Mouse (Mus musculus): ENCODE results near the gene Wdr73. TPM values are rescaled to one million over a fixed set of nuclear protein-coding genes. Genes with fewer than 3 reads are reported as not detected.
A peak's percentile ranks its signal among the peaks of the same experiment; 100 is the strongest.
"Not testable (repeated sequence)": the region's sequence is repeated elsewhere in the genome, so short reads cannot be mapped to it uniquely, and the experiment has no call there.

Gene Wdr73
- 10.8 and 12.1 TPM in 2 replicates for polyA plus RNA-seq (2015; fragmentation: Nextera tagmentation; extraction: Ambion mirVana)

DNA sequence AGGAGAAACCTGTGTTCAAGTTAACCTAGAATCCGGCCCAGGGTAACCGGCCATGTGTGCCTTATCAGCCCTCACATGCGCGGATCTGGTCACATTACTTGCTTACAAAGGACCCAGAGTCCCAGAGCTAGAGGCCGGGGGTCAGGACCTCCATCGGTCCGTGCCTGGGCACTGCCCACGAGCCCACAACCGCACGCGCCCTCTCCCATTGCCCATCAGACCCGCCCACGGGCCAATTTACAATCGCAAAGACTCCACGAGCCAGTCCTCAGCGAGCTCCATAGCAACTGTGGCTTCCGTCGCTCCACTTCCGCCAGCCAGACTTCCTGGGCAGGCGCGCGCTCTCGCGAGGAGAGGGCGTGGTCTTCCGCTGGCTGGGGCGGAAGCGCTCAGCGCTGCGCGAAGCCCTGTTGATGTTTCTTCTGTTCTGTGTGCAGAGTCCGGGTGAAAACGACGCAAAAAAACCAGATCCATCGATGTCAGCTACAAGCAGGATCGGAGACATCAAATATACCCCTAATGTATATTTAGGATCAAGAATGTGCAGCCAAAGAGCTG lies at the start of gene Wdr73:
TSS of gene Wdr73 (minus strand) at position 326 of the 558 bp plus-strand sequence.
- ATAC-seq (ENCODE audit: low read depth) = peak; percentile 96
- WGBS (ENCODE audit: insufficient replicate concordance) = under 1% methylated on average over 36 of the region's 36 CpGs
- H3K4me2 ChIP-seq (ENCODE audit: low read depth, low read length) = peak within 1 kb of the TSS; percentile 94
- H3K27ac ChIP-seq (ENCODE audit: low read length) = peak within 1 kb of the TSS; percentile 91
- H3K36me3 ChIP-seq (ENCODE audit: control insufficient read depth, insufficient read depth) = peaks cover 5% of the 10 kb centered on the region
- no peaks in the 10 kb centered on the region for H3K27me3 ChIP-seq (ENCODE audit: control insufficient read depth, insufficient read depth, low read depth, low read length)
- peak within 1 kb of the TSS; percentile 77 for H3K9ac ChIP-seq (ENCODE audit: low read depth, low read length)
- H3K4me1 ChIP-seq (ENCODE audit: control insufficient read depth, low read depth, low read length) = peaks cover 19% of the 10 kb centered on the region
- H3K9me3 ChIP-seq (replicated peaks; ENCODE audit: control insufficient read depth, low read length) = no peaks in the 10 kb centered on the region
- peak within 1 kb of the TSS; percentile 91 for H3K4me3 ChIP-seq (ENCODE audit: low read depth, low read length)

DNA sequence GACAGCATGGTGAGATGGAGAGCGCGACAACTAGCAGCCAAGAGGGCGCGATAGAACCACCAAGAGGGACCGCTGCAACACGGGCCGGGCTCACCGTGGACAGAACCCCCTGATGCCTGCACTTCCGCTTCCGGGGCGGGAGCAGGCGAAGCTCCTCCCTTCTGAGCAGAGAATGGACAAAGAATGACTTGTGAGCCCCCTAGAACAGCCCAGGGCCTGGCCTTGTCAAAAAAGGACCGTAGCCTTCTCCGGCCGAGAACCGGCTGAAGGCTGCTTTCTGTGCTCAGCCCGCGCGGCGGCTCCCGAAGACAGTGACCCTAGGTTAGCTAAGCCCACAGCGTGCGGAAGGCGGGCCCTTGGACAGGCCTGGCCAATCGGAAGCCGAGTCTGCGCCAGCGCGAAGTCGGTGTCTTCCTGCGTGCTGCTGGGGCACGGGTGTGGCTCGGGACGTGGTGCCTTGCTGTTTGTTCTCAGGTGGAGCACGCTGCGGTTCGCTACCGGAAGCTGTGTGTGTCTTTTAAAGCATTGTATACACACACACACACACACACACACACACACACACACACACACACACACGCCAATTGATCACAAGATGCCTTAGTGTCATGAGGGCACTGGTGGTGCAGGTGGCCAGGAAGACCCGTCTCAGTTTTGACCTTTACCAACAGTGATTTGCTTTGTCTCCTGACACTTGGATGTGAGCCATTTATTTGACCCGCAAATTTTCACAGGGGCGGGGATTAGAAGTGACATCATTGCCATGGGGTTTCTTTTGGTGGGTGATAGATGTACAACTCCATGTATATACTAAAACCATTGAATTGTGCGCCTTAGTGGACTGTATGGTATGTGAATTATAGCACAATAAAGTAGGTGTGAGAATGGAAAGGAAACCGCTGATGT lies 46.6 kb upstream of the Wdr73 start, which contains the start of gene Sec11a:
TSS of gene Sec11a (minus strand) at position 336 of the 906 bp plus-strand sequence.
- Histone ChIP-seq H3K9ac (ENCODE audit: low read depth, low read length) (peak within 1 kb of the TSS; percentile 88), H3K27me3 (ENCODE audit: control insufficient read depth, insufficient read depth, low read depth, low read length) (no peaks in the 10 kb centered on the region), H3K9me3 (replicated peaks; ENCODE audit: control insufficient read depth, low read length) (no peaks in the 10 kb centered on the region), H3K4me2 (ENCODE audit: low read depth, low read length) (peak within 1 kb of the TSS; percentile 86), H3K4me3 (ENCODE audit: low read depth, low read length) (peak within 1 kb of the TSS; percentile 91), H3K4me1 (ENCODE audit: control insufficient read depth, low read depth, low read length) (peaks cover 22% of the 10 kb centered on the region), H3K36me3 (ENCODE audit: control insufficient read depth, insufficient read depth) (no peaks in the 10 kb centered on the region), H3K27ac (ENCODE audit: low read length) (peak within 1 kb of the TSS; percentile 77)
- peak; percentile 100 for ATAC-seq (ENCODE audit: low read depth)
- 2% methylated on average over 44 of the region's 44 CpGs for WGBS (ENCODE audit: insufficient replicate concordance)

DNA sequence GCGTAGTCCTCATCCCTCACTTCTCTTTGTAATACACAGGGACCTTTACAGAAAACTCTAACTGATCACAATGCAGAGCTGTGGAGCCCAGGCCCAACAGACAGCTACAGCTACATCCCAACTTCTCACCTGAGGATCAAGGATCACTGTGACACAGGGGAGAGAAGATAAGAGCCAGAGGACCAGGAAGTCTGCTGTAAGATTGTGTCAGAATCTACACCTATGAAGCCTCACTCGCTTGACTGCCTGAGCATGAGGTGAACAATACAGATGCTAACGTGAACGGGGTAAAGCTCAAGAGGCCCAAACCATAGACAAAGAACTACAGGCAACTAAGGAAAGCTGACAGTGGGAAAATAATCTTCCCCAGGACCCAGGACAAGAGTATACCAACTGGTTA lies 38.7 kb upstream of the Wdr73 start:
- WGBS (ENCODE audit: insufficient replicate concordance) = 78% methylated on average over 4 of the region's 4 CpGs
- Histone ChIP-seq H3K4me3 (ENCODE audit: low read depth, low read length) (no peak overlapping the region), H3K4me1 (ENCODE audit: control insufficient read depth, low read depth, low read length) (peaks cover 1% of the 10 kb centered on the region; the same call in 1 of the 2 replicates), H3K27ac (ENCODE audit: low read length) (no peak overlapping the region), H3K9ac (ENCODE audit: low read depth, low read length) (no peak overlapping the region), H3K27me3 (ENCODE audit: control insufficient read depth, insufficient read depth, low read depth, low read length) (no peaks in the 10 kb centered on the region), H3K4me2 (ENCODE audit: low read depth, low read length) (no peak overlapping the region), H3K36me3 (ENCODE audit: control insufficient read depth, insufficient read depth) (peaks cover 2% of the 10 kb centered on the region; the same call in 1 of the 2 replicates), H3K9me3 (replicated peaks; ENCODE audit: control insufficient read depth, low read length) (no peaks in the 10 kb centered on the region)
- no peak for ATAC-seq (ENCODE audit: low read depth)

DNA sequence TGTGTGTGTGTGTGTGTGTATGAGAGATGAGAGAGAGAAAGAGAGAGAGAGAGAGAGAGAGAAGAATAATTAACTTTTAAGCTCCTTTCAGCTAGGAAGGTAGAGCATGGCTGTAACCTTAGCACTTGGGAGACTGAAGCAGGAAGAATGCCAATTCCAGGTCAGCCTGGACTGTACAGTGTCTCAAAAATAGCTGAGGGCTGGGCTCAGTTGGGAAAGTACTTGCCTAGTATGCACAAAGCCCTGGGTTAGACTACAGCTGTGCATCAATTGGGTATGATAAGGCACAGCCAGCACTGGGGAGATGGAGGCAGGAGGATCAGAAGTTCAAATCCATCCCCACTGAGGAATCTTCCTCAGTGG lies 36.2 kb upstream of the Wdr73 start:
- not testable (repeated sequence) for H3K9ac ChIP-seq (ENCODE audit: low read depth, low read length); H3K27ac ChIP-seq (ENCODE audit: low read length); H3K27me3 ChIP-seq (ENCODE audit: control insufficient read depth, insufficient read depth, low read depth, low read length); H3K4me3 ChIP-seq (ENCODE audit: low read depth, low read length); H3K4me1 ChIP-seq (ENCODE audit: control insufficient read depth, low read depth, low read length); H3K4me2 ChIP-seq (ENCODE audit: low read depth, low read length); H3K9me3 ChIP-seq (replicated peaks; ENCODE audit: control insufficient read depth, low read length); H3K36me3 ChIP-seq (ENCODE audit: control insufficient read depth, insufficient read depth); ATAC-seq (ENCODE audit: low read depth)

DNA sequence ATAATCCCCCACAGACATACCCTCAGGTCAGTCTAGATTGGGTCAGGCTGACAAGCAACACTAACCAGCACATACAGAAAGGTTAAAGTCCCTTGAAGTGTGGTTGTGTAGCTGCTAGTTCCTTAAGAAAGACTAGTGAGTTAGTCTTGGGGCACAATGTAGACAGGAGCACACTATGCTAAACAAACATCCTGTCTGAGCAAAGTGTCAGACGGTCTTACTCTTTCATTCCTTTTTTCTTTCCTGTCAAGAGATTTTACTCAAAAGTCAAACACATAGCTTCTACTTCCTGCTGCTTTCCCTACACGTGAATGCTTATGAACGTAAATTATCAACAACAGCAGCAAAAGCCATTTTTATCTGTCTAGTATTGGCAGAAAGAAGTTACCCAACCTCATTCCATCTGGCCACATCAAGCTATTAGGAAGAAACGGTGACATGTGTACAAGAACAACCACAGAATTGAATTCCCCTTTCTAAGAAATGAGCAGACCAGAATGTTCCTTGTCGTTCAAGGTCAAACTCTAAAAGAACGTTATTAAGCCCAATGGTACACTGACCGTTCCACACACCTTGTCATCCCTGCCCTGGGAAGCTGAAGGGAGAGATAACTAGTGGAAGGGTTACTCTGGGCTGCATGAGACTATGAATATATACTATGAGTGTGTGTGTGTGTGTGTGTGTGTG lies 35.7 kb upstream of the Wdr73 start:
- 19% methylated on average over 7 of the region's 7 CpGs for WGBS (ENCODE audit: insufficient replicate concordance)
- ATAC-seq (ENCODE audit: low read depth); H3K36me3 ChIP-seq (ENCODE audit: control insufficient read depth, insufficient read depth): not testable (repeated sequence)

DNA sequence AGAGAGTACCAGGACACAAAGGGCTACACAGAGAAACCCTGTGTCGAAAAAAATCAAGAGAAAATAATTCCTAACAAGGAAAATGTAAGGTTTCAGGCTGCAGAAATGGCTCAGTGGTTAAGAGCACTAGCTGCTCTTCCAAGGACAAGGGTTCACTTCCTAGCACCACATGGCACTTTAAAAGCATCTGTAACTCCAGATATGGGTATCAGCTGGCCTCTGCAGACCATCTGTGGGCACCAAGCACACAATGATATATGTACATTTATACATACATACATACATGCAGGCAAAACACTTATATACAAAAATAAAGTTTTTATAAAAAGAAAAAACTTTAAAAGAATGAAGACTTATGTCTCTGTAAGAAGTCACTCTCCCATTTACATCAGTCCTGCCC lies 34.8 kb upstream of the Wdr73 start:
- Histone ChIP-seq H3K27me3 (ENCODE audit: control insufficient read depth, insufficient read depth, low read depth, low read length) (no peaks in the 10 kb centered on the region), H3K9me3 (replicated peaks; ENCODE audit: control insufficient read depth, low read length) (no peaks in the 10 kb centered on the region), H3K4me2 (ENCODE audit: low read depth, low read length) (no peak overlapping the region), H3K4me1 (ENCODE audit: control insufficient read depth, low read depth, low read length) (no peaks in the 10 kb centered on the region; the same call in 1 of the 2 replicates), H3K4me3 (ENCODE audit: low read depth, low read length) (no peak overlapping the region), H3K36me3 (ENCODE audit: control insufficient read depth, insufficient read depth) (peaks cover 4% of the 10 kb centered on the region; the same call in 1 of the 2 replicates), H3K9ac (ENCODE audit: low read depth, low read length) (no peak overlapping the region), H3K27ac (ENCODE audit: low read length) (no peak overlapping the region)
- WGBS (ENCODE audit: insufficient replicate concordance) = 70% methylated on average over 1 of the region's 1 CpGs
- no peak for ATAC-seq (ENCODE audit: low read depth)

More for the DNA sequence above, 35.7 kb upstream of the Wdr73 start:
- H3K4me1 ChIP-seq (ENCODE audit: control insufficient read depth, low read depth, low read length); H3K27ac ChIP-seq (ENCODE audit: low read length); H3K4me3 ChIP-seq (ENCODE audit: low read depth, low read length); H3K27me3 ChIP-seq (ENCODE audit: control insufficient read depth, insufficient read depth, low read depth, low read length); H3K4me2 ChIP-seq (ENCODE audit: low read depth, low read length); H3K9ac ChIP-seq (ENCODE audit: low read depth, low read length); H3K9me3 ChIP-seq (replicated peaks; ENCODE audit: control insufficient read depth, low read length): not testable (repeated sequence)

DNA sequence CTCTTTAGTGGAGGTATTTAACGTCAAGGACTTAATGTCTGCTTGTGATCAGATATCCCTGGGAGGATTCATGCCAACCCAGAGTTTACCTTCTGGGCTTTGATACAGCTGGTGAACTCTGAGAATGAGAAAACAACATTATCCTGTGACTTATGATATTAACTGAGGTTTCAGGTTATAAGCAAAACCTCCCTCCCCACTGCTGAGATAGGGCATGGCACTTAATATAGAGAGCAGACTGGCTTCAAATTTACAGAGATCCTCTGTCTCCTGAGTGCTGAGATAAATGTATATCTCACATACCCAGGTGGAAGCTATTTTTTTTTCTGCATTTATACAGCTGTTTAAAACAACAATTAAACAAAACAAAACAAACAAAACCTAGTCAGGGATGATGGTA lies 31.7 kb upstream of the Wdr73 start:
- ATAC-seq (ENCODE audit: low read depth) = no peak
- Histone ChIP-seq H3K9ac (ENCODE audit: low read depth, low read length) (no peak overlapping the region), H3K36me3 (ENCODE audit: control insufficient read depth, insufficient read depth) (peaks cover 4% of the 10 kb centered on the region; the same call in 1 of the 2 replicates), H3K4me1 (ENCODE audit: control insufficient read depth, low read depth, low read length) (no peaks in the 10 kb centered on the region; the same call in 1 of the 2 replicates), H3K4me2 (ENCODE audit: low read depth, low read length) (no peak overlapping the region), H3K27ac (ENCODE audit: low read length) (no peak overlapping the region), H3K4me3 (ENCODE audit: low read depth, low read length) (no peak overlapping the region), H3K9me3 (replicated peaks; ENCODE audit: control insufficient read depth, low read length) (no peaks in the 10 kb centered on the region), H3K27me3 (ENCODE audit: control insufficient read depth, insufficient read depth, low read depth, low read length) (no peaks in the 10 kb centered on the region)
- WGBS (ENCODE audit: insufficient replicate concordance) = 36% methylated on average over 1 of the region's 1 CpGs

DNA sequence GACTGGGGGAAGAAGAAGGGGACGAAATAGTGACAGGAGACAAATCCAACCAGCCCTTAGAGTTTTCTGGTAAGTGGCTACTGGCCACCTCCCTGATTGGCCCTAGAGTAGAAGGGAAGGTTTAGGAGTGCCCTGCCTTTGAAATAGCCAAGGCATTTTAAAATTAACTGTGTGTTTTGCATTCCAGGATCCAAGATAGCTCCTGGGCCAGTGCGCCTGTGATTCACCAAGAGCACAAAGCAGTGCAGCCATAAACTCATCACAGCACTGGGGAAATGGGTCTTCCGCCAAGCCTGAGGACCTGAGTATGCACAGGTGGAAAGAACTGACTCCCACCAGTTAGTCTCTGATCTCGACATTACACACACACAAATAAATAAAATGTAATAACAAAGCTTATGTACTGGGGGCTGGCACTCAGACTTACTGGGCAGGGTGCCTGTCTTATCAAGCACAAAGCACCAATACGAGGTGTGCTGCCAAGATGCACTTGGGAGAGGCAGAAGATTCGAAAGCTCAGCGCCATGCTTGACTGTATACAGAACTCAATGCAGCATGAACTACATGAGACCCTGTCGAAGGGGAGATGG lies 30.6 kb upstream of the Wdr73 start:
- Histone ChIP-seq H3K36me3 (ENCODE audit: control insufficient read depth, insufficient read depth) (peaks cover 10% of the 10 kb centered on the region; the same call in 1 of the 2 replicates), H3K9ac (ENCODE audit: low read depth, low read length) (no peak overlapping the region), H3K4me3 (ENCODE audit: low read depth, low read length) (no peak overlapping the region), H3K4me2 (ENCODE audit: low read depth, low read length) (no peak overlapping the region), H3K9me3 (replicated peaks; ENCODE audit: control insufficient read depth, low read length) (no peaks in the 10 kb centered on the region), H3K27me3 (ENCODE audit: control insufficient read depth, insufficient read depth, low read depth, low read length) (no peaks in the 10 kb centered on the region), H3K4me1 (ENCODE audit: control insufficient read depth, low read depth, low read length) (no peaks in the 10 kb centered on the region; the same call in 1 of the 2 replicates), H3K27ac (ENCODE audit: low read length) (no peak overlapping the region)
- WGBS (ENCODE audit: insufficient replicate concordance) = 79% methylated on average over 8 of the region's 8 CpGs
- no peak for ATAC-seq (ENCODE audit: low read depth)
